Mouse (Mus musculus) gastrocnemius, adult 8-10 months (tissue): Measurements from ENCODE around the gene Relt. TPM values are rescaled to one million over a fixed set of nuclear protein-coding genes. Genes with fewer than 3 reads are reported as not detected.

Experiments
- DNase-seq, 2 experiments: peaks; one replicate each; pipeline ENCODE4 v3.0.0; 2022; ENCODE audit warnings: low spot score in 2 of 2
- total RNA-seq, 4 experiments: library from RNA; stranded (reverse); gene quantifications; 2 replicates each; pipeline ENCODE4 v1.2.4; 2022

Gene Relt
- total RNA-seq, 4 experiments from 2014 or later: 10.5 to 22.2 (median 13.8) TPM

DNA sequence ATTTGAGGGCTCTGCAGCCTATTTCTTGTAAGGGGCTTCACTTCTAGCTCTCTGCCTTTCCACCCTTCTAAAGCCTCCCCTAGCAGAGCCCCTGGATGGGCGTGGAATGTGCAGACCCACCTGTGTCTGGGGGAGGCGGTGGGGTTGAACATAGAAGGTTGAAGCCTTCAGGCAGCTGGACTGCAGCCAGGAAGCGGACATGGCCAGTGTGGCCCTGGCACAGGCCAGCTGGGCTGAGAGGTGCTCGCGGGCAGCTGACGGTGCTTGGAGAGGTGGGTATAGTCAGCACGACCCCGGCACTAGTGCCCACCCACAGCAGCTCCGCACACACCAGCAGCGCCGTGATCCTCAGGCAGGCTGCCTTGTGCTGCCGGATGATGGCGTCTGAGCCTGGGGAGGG, 13.0 kb upstream of the Relt start:
- no peak for DNase-seq

DNA sequence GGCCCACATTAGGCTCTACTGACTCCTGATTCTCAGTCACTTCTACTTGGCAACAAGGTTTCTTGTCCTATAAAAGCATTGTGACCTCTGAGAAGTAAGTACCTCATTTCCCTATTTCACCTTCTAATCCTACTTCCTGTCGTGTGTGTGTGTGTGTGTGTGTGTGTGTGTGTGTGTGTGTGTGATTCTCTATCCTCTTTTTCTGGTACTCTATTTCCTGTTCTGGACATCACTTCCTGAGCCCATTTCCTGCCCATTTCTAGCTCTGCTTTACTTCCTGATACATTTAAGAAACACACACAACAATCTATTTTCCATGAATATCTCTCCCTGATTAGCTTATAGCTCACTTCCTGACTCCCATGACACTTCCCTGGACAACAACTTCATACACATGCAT, 12.6 kb upstream of the Relt start:
- DNase-seq: no peak

GRCm38 (mm10) chr7:100873197-100873596, 10.0 kb upstream of the Relt start:
- no peak for DNase-seq

GRCm38 (mm10) chr7:100871892-100872291, 8.6 kb upstream of the Relt start:
- no peak for DNase-seq

DNA sequence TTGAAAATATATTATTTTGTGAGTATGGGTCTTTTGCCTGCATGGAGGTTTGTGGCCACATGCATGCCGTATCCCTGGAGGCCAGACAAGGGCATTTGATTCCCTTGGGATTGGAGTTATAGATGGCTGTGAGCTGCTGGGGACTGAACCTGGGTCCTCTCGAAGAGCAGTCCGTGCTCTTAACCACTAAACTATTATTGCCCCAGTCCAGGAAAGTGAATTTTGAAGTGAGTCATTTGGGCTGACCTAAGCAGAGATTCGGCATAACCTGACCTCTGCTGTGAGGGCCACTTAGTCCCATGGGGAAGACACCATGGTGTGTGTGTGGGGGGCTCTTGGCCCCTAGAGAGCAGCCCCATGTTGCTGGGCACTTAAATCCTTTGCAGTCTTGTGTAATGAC, 8.1 kb upstream of the Relt start:
- DNase-seq: no peak

DNA sequence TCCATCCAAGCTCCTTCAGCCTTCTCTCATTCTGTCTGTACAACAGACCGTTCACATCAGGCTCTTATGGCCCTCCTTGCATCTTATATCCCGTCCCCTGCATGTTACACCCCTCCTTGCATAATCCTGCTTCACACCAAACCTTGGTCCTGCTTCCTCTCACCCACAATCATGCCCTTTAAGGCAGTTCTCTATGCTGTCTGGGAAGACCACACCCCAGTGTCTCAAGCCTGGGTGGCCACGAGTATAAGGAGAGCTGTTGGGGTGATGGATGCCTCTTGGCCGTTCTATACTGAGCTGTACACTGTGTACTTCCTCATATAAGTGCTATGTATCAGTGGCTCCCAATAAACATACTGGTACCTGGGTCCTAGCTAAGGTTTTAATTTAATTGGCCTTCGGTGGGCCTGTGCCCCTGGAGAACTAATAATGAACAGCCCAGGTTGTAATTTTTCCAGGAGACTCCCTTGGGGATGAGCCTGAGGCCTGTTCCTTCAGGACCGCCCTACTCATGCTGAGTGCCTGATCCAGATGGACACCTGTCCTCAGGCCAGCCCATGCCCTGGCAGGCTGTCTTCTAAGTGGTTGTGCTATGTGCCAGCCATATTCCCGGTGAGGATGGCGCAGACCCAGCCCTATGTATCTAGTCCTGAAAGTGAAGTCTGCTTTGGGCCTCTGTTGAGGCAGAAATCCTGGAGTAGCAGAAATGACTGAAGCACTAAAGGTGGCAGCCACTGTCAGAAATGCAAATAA, 6.8 kb upstream of the Relt start:
- peak in 1 of 2 experiments; percentile 49 for DNase-seq

- DNase-seq: no peak
Observed at GRCm38 (mm10) chr7:100868551-100868950, 5.3 kb upstream of the Relt start.

DNA sequence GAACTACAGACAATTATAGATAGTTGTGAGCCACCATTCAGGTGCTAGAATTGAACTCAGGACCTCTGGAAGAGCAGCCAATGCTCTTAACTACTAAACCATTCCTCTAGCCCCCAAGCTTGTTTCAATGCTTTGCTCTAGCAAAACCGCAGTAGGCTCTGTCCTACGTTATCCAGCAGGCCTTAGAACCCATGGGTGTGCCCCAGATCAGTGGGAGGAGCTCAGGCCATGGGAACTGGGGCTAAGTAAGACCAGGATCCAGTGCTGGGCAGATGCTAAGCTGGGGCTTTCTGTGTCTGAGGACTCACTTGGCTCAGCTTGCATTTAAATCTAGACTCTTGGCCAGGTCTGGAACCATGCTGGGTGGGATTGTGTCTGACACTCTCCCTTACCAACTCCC, 4.3 kb upstream of the Relt start:
- no peak for DNase-seq

DNA sequence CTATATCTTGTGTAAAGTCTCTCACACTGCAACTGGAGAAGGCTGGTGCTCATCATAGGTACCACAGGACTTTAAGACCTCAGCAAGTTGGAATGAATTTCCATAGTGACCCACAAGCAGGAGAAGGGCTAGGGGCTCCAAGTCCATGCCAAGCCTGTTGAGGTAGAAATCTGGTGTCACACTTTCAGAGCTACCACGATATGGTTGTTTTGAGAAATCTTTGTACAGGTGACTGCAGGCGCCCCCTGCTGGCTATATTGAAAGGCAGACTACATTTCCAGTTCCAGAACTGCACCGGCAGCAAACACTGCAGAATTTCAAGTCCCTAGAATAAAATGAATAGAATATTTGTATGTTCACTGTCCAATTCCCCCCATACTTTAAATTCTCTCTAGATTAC, 3.4 kb upstream of the Relt start:
- DNase-seq: peak; percentile 58 to 62

- no peak for DNase-seq
Observed at GRCm38 (mm10) chr7:100862353-100862752, 893 bp downstream of the Relt start.

- DNase-seq: peak in 1 of 2 experiments; percentile 61
Observed at GRCm38 (mm10) chr7:100861209-100861608, 2.0 kb downstream of the Relt start.

GRCm38 (mm10) chr7:100860450-100860849, 2.8 kb downstream of the Relt start:
- no peak for DNase-seq

GRCm38 (mm10) chr7:100855795-100856573, 7.3 kb downstream of the Relt start:
- peak in 1 of 2 experiments; percentile 14 for DNase-seq

- DNase-seq: no peak
Observed at GRCm38 (mm10) chr7:100855300-100855699, 7.9 kb downstream of the Relt start.

- no peak for DNase-seq
Observed at GRCm38 (mm10) chr7:100854861-100855260, 8.4 kb downstream of the Relt start.

DNA sequence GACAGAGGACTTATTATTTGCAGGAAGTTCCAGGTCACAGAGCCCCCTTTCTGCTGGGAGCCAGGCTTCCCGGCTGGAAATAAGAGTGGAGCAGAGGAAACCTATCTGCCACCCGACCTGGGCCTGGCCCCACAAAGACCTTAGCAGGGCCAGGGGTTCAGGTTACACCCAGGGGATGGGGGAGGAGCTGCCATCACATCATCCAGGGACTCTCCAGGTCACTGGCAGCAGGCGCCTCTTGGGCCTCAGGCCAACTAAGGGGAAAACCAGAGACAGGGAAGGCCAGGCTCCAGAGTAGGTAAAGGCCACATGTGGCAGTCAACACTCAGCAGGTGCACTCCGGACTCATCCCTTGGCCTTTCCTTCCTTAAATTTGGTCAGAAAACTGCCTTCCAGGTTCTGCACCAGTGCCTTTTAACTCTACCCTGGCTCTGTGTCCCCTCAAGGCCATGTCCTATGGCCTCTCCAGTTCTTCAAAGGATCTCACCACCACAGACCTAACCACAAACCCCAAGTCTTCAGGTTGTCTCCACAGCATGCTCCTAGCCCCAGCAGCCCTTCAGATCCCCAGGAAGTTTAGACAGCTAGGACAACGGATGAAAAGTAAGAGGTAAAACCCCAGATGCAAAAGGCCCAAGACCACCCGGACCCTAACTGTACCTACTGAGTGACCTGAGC, 9.0 kb downstream of the Relt start:
- peak; percentile 59 to 73 for DNase-seq

DNA sequence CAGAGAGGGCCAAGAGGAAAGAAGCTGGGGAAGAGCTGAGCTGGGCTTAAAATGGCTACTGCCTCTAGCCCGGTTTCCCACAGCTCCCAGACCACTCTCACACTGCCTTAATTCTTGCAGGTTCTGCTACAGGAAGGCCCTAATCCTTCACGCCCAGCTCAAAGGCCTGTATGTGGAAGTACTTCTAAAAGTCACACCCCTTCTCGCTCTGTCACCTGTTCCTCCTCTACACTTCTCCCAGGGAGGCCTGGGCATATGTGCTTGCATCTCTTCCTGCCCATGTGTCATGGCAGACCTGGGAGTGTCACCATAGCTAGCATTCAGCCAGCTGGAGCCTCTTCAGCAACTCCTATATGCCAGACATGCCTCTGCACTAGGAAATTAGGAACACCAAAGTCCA, 9.8 kb downstream of the Relt start:
- no peak for DNase-seq

GRCm38 (mm10) chr7:100851481-100852356, 11.5 kb downstream of the Relt start:
- peak in 1 of 2 experiments; percentile 48 for DNase-seq

GRCm38 (mm10) chr7:100849508-100849907, 13.7 kb downstream of the Relt start:
- peak in 1 of 2 experiments; percentile 59 for DNase-seq

- peak; percentile 65 to 67 for DNase-seq
Observed at GRCm38 (mm10) chr7:100848744-100849143, 14.5 kb downstream of the Relt start.

- no peak for DNase-seq
Observed at GRCm38 (mm10) chr7:100847131-100847530, 16.1 kb downstream of the Relt start.
